Comparison of ENCODE assay signal across 15 mouse cellular contexts in the genomic region with DNA sequence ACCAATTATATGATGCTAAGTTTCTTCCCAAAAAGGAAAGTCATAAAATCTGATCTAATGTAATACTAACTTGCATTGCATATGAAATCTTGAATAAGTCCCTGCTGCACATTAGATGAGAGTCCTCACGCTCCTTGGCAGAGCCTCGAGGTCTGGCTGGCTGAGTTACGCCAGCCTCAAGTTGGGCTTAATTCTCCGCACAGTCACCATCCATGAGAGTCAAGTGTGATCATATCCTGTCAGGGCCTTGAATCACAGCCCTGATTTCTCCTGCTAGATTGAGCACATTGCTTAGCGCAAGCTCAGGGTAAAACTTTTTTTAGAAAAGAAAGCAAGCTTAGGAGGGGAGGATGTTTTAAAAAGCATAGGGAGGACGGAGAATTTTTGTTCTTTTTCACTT.
DNase-seq lines count a peak whose midpoint lies in the region; ATAC-seq and TF ChIP-seq lines count a peak whose summit lies in the region.
"Had no signal": no experiment of that assay in that cellular context is flagged by ENCODE, and none has a peak within 500 bp of the region (broad histone marks: within the 10 kb centered on the region; RNA-seq: fewer than 3 reads in every experiment).

No protein-coding gene starts in this region.

- no peaks in the 10 kb centered on the region for H3K36me3 ChIP-seq in forebrain, embryonic 14.5 days (ENCODE audit: control insufficient read depth, insufficient read depth, low read length)
- H3K36me3 ChIP-seq in forebrain, embryonic 11.5 days (ENCODE audit: control insufficient read depth, insufficient read depth, low read length): no peaks in the 10 kb centered on the region
- no peaks in the 10 kb centered on the region for H3K36me3 ChIP-seq in myocyte (ENCODE audit: control insufficient read depth, insufficient read depth)
- H3K36me3 ChIP-seq: kidney, embryonic 15.5 days; liver, embryonic 12.5 days had no signal

- no peaks in the 10 kb centered on the region for H3K79me2 ChIP-seq in myocyte (ENCODE audit: control insufficient read depth, insufficient read depth)

- no peak for TF ChIP-seq CTCF in left cerebral cortex, adult 2 months (IDR thresholded peaks at IDR 0.05)

- no peak overlapping the region for H3ac ChIP-seq in myocyte (ENCODE audit: control insufficient read depth, insufficient read length)

- H3K9ac ChIP-seq in forebrain, embryonic 14.5 days (ENCODE audit: low read length): no peak overlapping the region
- H3K9ac ChIP-seq in forebrain, embryonic 11.5 days (ENCODE audit: low read length): no peak overlapping the region
- H3K9ac ChIP-seq: kidney, embryonic 15.5 days; liver, embryonic 12.5 days had no signal

- no peak overlapping the region for H3K4me2 ChIP-seq in forebrain, embryonic 14.5 days (ENCODE audit: low read length)
- no peak overlapping the region for H3K4me2 ChIP-seq in forebrain, embryonic 11.5 days (ENCODE audit: low read depth, low read length, severe bottlenecking)
- H3K4me2 ChIP-seq in myocyte (ENCODE audit: low read depth): peak overlapping the region; percentile 27
- H3K4me2 ChIP-seq: kidney, embryonic 15.5 days; liver, embryonic 12.5 days had no signal

- peak; percentile 6 for DNase-seq in forebrain, embryonic 14.5 days (ENCODE audit: low spot score)
- no peak for DNase-seq in forebrain, embryonic 11.5 days (ENCODE audit: low spot score)
- DNase-seq in left cerebral cortex, postnatal 4 days: peak; percentile 17
- no peak for DNase-seq in left cerebral cortex, adult 2 months (ENCODE audit: extremely low spot score in 1 of 2, low spot score in 2 of 2)
- peak; percentile 20 for DNase-seq in brain, adult 2 months (ENCODE audit: low read depth, low spot score)
- no peak for DNase-seq in layer of hippocampus, adult 11-12 months (ENCODE audit: low spot score)
- DNase-seq: adrenal gland, postnatal 25 days; B cell, adult 2 months; heart, adult 11 months; right cerebral cortex, adult 18-20 months had no signal

- ATAC-seq in forebrain, embryonic 14.5 days: no peak
- ATAC-seq in forebrain, embryonic 11.5 days (replicated peaks; ENCODE audit: low FRiP score): no peak
- ATAC-seq: activated CD4-positive, CD25-positive, alpha-beta regulatory T cell, adult 4 months; liver, embryonic 12.5 days; Patski had no signal

- WGBS in forebrain, embryonic 14.5 days: 48% methylated on average over 6 of the region's 6 CpGs
- 79% methylated on average over 6 of the region's 6 CpGs for WGBS in forebrain, embryonic 11.5 days

- H3K27me3 ChIP-seq in forebrain, embryonic 14.5 days (replicated peaks; ENCODE audit: control insufficient read depth, insufficient read depth, low read length): no peaks in the 10 kb centered on the region
- H3K27me3 ChIP-seq in forebrain, embryonic 11.5 days (ENCODE audit: control insufficient read depth, insufficient read depth, low read length): no peaks in the 10 kb centered on the region
- H3K27me3 ChIP-seq in myocyte (ENCODE audit: control insufficient read depth, insufficient read depth, insufficient read length): no peaks in the 10 kb centered on the region
- H3K27me3 ChIP-seq: kidney, embryonic 15.5 days; liver, embryonic 12.5 days had no signal

- H3K9me3 ChIP-seq in forebrain, embryonic 14.5 days (replicated peaks; ENCODE audit: control insufficient read depth, low read length): no peaks in the 10 kb centered on the region
- no peaks in the 10 kb centered on the region for H3K9me3 ChIP-seq in forebrain, embryonic 11.5 days (ENCODE audit: control insufficient read depth, low read length)
- H3K9me3 ChIP-seq: kidney, embryonic 15.5 days; liver, embryonic 12.5 days had no signal

- H3K4me3 ChIP-seq in forebrain, embryonic 14.5 days (ENCODE audit: low read depth, low read length): no peak overlapping the region
- H3K4me3 ChIP-seq in forebrain, embryonic 11.5 days (ENCODE audit: low read depth, low read length): no peak overlapping the region
- H3K4me3 ChIP-seq in left cerebral cortex, adult 2 months: no peak overlapping the region
- H3K4me3 ChIP-seq in myocyte: no peak overlapping the region
- H3K4me3 ChIP-seq: kidney, embryonic 15.5 days; liver, embryonic 12.5 days had no signal

- TF ChIP-seq POLR2A in myocyte (IDR thresholded peaks at IDR 0.05; ENCODE audit: insufficient read length, low read depth): no peak

- no peaks in the 10 kb centered on the region for H3K4me1 ChIP-seq in forebrain, embryonic 14.5 days (ENCODE audit: control insufficient read depth, insufficient read depth, low read length)
- 0 out of 2 replicates have a peak, but pooled peaks cover 2% of the 10 kb centered on the region for H3K4me1 ChIP-seq in forebrain, embryonic 11.5 days (replicated peaks; ENCODE audit: control insufficient read depth, insufficient read depth, low read length)
- H3K4me1 ChIP-seq: kidney, embryonic 15.5 days had no signal

- no peak overlapping the region for H3K27ac ChIP-seq in forebrain, embryonic 14.5 days (ENCODE audit: low read depth, low read length)
- no peak overlapping the region for H3K27ac ChIP-seq in forebrain, embryonic 11.5 days (ENCODE audit: low read depth, low read length)
- no peak overlapping the region for H3K27ac ChIP-seq in left cerebral cortex, adult 2 months
- H3K27ac ChIP-seq: kidney, embryonic 15.5 days; liver, embryonic 12.5 days had no signal

- intact Hi-C loops in left cerebral cortex, postnatal 4 days (cut with DNase I): no loop called here
- intact Hi-C loops in left cerebral cortex, adult 2 months (cut with DNase I): no loop called here

TF ChIP-seq in myocyte, 11 proteins besides CTCF, POLR2A, EP300 and RAD21:
- TF ChIP-seq REST (IDR thresholded peaks at IDR 0.05; ENCODE audit: insufficient read depth, insufficient read length): no peak
- TF ChIP-seq MAX (IDR thresholded peaks at IDR 0.05; ENCODE audit: low read depth): no peak

Comparison
In these comparisons a context has a peak if more than half of its experiments do, and no peak if none do; other contexts are left out.
1. DNase-seq: peak in forebrain, embryonic 14.5 days (single experiment), left cerebral cortex, postnatal 4 days (single experiment) and brain, adult 2 months (single experiment); none in forebrain, embryonic 11.5 days (single experiment), left cerebral cortex, adult 2 months (0 of 2) and layer of hippocampus, adult 11-12 months (single experiment).